Mouse (Mus musculus) heart, adult 2 months (tissue): ENCODE measurements around the gene Slc22a18. TPM values are rescaled to one million over a fixed set of nuclear protein-coding genes. Genes with fewer than 3 reads are reported as not detected.

Experiments
- DNase-seq, 2 experiments: peaks; one replicate each; pipeline ENCODE4 v3.0.0; 2021
- H3K27ac ChIP-seq: fragments of 200-600 bp; 2 replicates; pipeline ENCODE4 v1.8.1; 2022
- H3K27me3 ChIP-seq: fragments of 200-500 bp; 2 replicates; pipeline ENCODE4 v1.6.1; 2012; ENCODE audit warnings: mild to moderate bottlenecking, low read length, inconsistent platforms, mixed read lengths; ENCODE audit not compliant: control insufficient read depth, insufficient read depth
- H3K36me3 ChIP-seq: fragments of 200-500 bp; 2 replicates; pipeline ENCODE4 v1.6.1; 2012; ENCODE audit warnings: low read length, inconsistent platforms; ENCODE audit not compliant: control insufficient read depth, insufficient read depth
- H3K4me1 ChIP-seq: fragments of 200-500 bp; 2 replicates; pipeline ENCODE4 v1.6.1; 2011; ENCODE audit warnings: low read length; ENCODE audit not compliant: control insufficient read depth, insufficient read depth
- H3K4me3 ChIP-seq: fragments of 200-600 bp; 2 replicates; pipeline ENCODE4 v1.8.1; 2022
- H3K79me2 ChIP-seq: fragments of 200-500 bp; replicated peaks from 2 replicates; pipeline ENCODE4 v1.6.1; 2012; ENCODE audit warnings: mild to moderate bottlenecking, inconsistent platforms, low read length, moderate library complexity, mixed read lengths; ENCODE audit not compliant: control insufficient read depth, insufficient read depth
- H3K9ac ChIP-seq: fragments of 200-500 bp; 2 replicates; pipeline ENCODE4 v1.6.1; 2012; ENCODE audit warnings: low read depth, mild to moderate bottlenecking, control low read depth, inconsistent platforms, low read length, mixed read lengths
- CTCF ChIP-seq: fragments of 200-600 bp; IDR thresholded peaks from 2 replicates; pipeline ENCODE4 v1.8.1; 2022; ENCODE audit warnings: antibody characterized with exemption, mild to moderate bottlenecking, moderate library complexity
- EP300 ChIP-seq: fragments of 200-500 bp; IDR thresholded peaks from 2 replicates; pipeline ENCODE4 v1.6.1; 2011; ENCODE audit warnings: low read depth, low read length, control low read depth; ENCODE audit not compliant: insufficient read depth
- POLR2A ChIP-seq: fragments of 200-500 bp; IDR thresholded peaks from 2 replicates; pipeline ENCODE4 v1.6.1; 2011; ENCODE audit warnings: mild to moderate bottlenecking, low read depth, low read length, control low read depth; ENCODE audit not compliant: insufficient read depth
- WGBS: fragments of 180-500 bp; shearing (Covaris S2); methylation state at CpG from one replicate; pipeline ENCODE4 v1.1.7; 2018; 5-methylcytosine and 5-hydroxymethylcytosine counted together
- intact Hi-C: fragments of 180-260 bp; cut with DNase I; formaldehyde crosslinking; loops from one replicate; pipeline ENCODE4 v1.15.1; 2025
- polyA plus RNA-seq: library from polyadenylated mRNA; depleted of rRNA; stranded (reverse); fragments of >200 nt; gene quantifications from 2 replicates; pipeline ENCODE4 v1.2.3, GENCODE M21; 2012
- total RNA-seq, 2 experiments: library from RNA; stranded (reverse); gene quantifications; 2 replicates each; pipeline ENCODE4 v1.2.3; 2021

Gene Slc22a18
- total and polyA plus RNA-seq, 3 experiments = 0.36 to 2.5 (median 0.42) TPM

- H3K9ac ChIP-seq = no peak overlapping the region
- 83% methylated on average over 6 of the region's 6 CpGs for WGBS
- no peak for DNase-seq
- no peaks in the 10 kb centered on the region for H3K27me3 ChIP-seq
- no peak overlapping the region for H3K4me3 ChIP-seq
- TF ChIP-seq CTCF = no peak
- TF ChIP-seq POLR2A = no peak
- TF ChIP-seq EP300 = no peak
- intact Hi-C loops = no loop called here
- no peaks in the 10 kb centered on the region for H3K36me3 ChIP-seq
- no peak overlapping the region for H3K27ac ChIP-seq
- no peaks in the 10 kb centered on the region for H3K79me2 ChIP-seq
- H3K4me1 ChIP-seq = no peaks in the 10 kb centered on the region
These were observed 16.2 kb downstream of the Slc22a18 start for GRCm38 (mm10) chr7:143489735-143490134.

GRCm38 (mm10) chr7:143493616-143494126, 20.1 kb downstream of the Slc22a18 start:
- H3K4me1 ChIP-seq = no peaks in the 10 kb centered on the region
- H3K27me3 ChIP-seq = no peaks in the 10 kb centered on the region
- no peak for TF ChIP-seq CTCF
- TF ChIP-seq EP300 = no peak
- TF ChIP-seq POLR2A = no peak
- DNase-seq = no peak
- no peaks in the 10 kb centered on the region for H3K79me2 ChIP-seq
- WGBS = 79% methylated on average over 6 of the region's 6 CpGs
- H3K36me3 ChIP-seq = no peaks in the 10 kb centered on the region
- H3K4me3 ChIP-seq = no peak overlapping the region
- intact Hi-C loops = no loop called here
- no peak overlapping the region for H3K27ac ChIP-seq
- no peak overlapping the region for H3K9ac ChIP-seq

DNA sequence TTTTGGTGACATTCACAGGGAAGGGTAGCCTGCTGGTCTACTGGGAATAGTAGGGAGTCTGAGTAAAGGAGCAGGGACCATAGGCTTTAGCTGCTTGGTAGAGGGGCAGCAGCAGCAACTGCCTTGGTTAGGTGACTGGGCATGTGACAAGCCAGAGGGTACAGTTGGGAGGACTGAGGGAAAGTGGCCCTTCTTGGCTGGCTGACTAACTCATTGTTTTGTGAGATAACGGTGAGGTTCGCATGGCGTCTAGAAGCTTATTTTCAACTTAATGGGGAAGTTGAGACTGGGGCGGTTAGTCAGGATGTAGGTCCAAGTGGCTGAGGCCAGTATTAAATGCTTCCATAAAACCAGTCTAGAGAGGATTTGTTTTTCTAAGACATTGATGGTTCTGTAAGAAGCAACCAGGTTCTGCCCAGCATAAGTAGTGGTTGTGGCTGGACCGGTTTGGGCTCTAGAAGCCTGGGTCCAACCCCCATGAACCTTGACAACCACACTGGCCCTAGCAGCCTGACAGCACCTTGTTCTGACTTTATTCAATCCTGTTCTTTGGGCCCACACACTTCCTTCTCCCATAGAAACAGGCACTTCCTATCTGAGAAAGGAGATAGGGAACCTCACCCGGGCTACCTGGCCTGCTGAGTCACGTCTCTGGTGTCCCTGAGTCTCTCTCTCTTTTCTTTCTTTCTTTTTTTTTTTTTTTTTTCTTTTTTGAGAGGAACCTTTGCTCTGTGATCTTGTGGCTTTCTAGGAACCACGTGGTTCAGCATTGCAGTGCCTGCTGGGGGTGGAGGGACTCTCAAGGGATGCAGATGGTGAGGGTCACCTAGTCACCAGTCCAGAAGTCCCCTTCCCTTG, 21.8 kb downstream of the Slc22a18 start:
- Histone ChIP-seq H3K4me3 (no peak overlapping the region), H3K27ac (no peak overlapping the region), H3K9ac (no peak overlapping the region), H3K79me2 (no peaks in the 10 kb centered on the region), H3K27me3 (no peaks in the 10 kb centered on the region), H3K36me3 (no peaks in the 10 kb centered on the region), H3K4me1 (no peaks in the 10 kb centered on the region)
- intact Hi-C loops = no loop called here
- no peak for DNase-seq
- WGBS = 51% methylated on average over 8 of the region's 8 CpGs
- TF ChIP-seq EP300 (no peak), CTCF (no peak), POLR2A (no peak)

GRCm38 (mm10) chr7:143498584-143498983, 25.0 kb downstream of the Slc22a18 start:
- Histone ChIP-seq H3K4me1 (peaks cover 4% of the 10 kb centered on the region), H3K27me3 (peaks cover 7% of the 10 kb centered on the region), H3K27ac (no peak overlapping the region), H3K36me3 (no peaks in the 10 kb centered on the region), H3K4me3 (no peak overlapping the region), H3K79me2 (no peaks in the 10 kb centered on the region), H3K9ac (no peak overlapping the region)
- intact Hi-C loops = no loop called here
- 93% methylated on average over 4 of the region's 4 CpGs for WGBS
- no peak for DNase-seq
- TF ChIP-seq CTCF (no peak), POLR2A (no peak), EP300 (no peak)

GRCm38 (mm10) chr7:143500912-143501311, 27.4 kb downstream of the Slc22a18 start:
- Histone ChIP-seq H3K4me3 (no peak overlapping the region), H3K9ac (no peak overlapping the region), H3K79me2 (no peaks in the 10 kb centered on the region), H3K4me1 (peaks cover 4% of the 10 kb centered on the region), H3K36me3 (no peaks in the 10 kb centered on the region), H3K27me3 (peaks cover 7% of the 10 kb centered on the region), H3K27ac (no peak overlapping the region)
- TF ChIP-seq EP300 (no peak), CTCF (no peak), POLR2A (no peak)
- 57% methylated on average over 2 of the region's 2 CpGs for WGBS
- no peak for DNase-seq
- intact Hi-C loops = no loop called here
